Mouse (Mus musculus): ENCODE data around the gene Dhx40. TPM values are rescaled to one million over a fixed set of nuclear protein-coding genes. Genes with fewer than 3 reads are reported as not detected.
A peak's percentile ranks its signal among the peaks of the same experiment; 100 is the strongest.
"Not testable (repeated sequence)": the region's sequence is repeated elsewhere in the genome, so short reads cannot be mapped to it uniquely, and the experiment has no call there.

Dhx40 gene
- polyA plus RNA-seq, 1 experiment: 30.2 TPM

- H3K4me3 ChIP-seq (ENCODE audit: control insufficient read depth, low read depth, low read length): no peak overlapping the region
- H3K36me3 ChIP-seq (ENCODE audit: control insufficient read depth, insufficient read depth, low read length): no peaks in the 10 kb centered on the region
- TF ChIP-seq CTCF (IDR thresholded peaks at IDR 0.05; ENCODE audit: control insufficient read depth, insufficient read depth, insufficient replicate concordance, low read depth, low read length): no peak
- no peak for TF ChIP-seq POLR2A (IDR thresholded peaks at IDR 0.05; ENCODE audit: control insufficient read depth, low read depth, low read length)
- no peaks in the 10 kb centered on the region for H3K4me1 ChIP-seq (ENCODE audit: control insufficient read depth, insufficient read depth, low read length)
- no peak overlapping the region for H3K27ac ChIP-seq (ENCODE audit: control insufficient read depth, insufficient read depth, low read depth, low read length)
- H3K27me3 ChIP-seq (ENCODE audit: control insufficient read depth, insufficient read depth, low read length): no peaks in the 10 kb centered on the region
Measured at GRCm38 (mm10) chr11:86745634-86746404, 61.7 kb downstream of the Dhx40 start.

- H3K27me3 ChIP-seq (ENCODE audit: control insufficient read depth, insufficient read depth, low read length): no peaks in the 10 kb centered on the region
- no peak for TF ChIP-seq POLR2A (IDR thresholded peaks at IDR 0.05; ENCODE audit: control insufficient read depth, low read depth, low read length)
- TF ChIP-seq CTCF (IDR thresholded peaks at IDR 0.05; ENCODE audit: control insufficient read depth, insufficient read depth, insufficient replicate concordance, low read depth, low read length): no peak
Measured at GRCm38 (mm10) chr11:86742605-86743004, 64.9 kb downstream of the Dhx40 start.

GRCm38 (mm10) chr11:86741505-86741904, 66.0 kb downstream of the Dhx40 start:
- no peak for TF ChIP-seq POLR2A (IDR thresholded peaks at IDR 0.05; ENCODE audit: control insufficient read depth, low read depth, low read length)
- no peak for TF ChIP-seq CTCF (IDR thresholded peaks at IDR 0.05; ENCODE audit: control insufficient read depth, insufficient read depth, insufficient replicate concordance, low read depth, low read length)
- no peaks in the 10 kb centered on the region for H3K27me3 ChIP-seq (ENCODE audit: control insufficient read depth, insufficient read depth, low read length)
- no peaks in the 10 kb centered on the region; the same call in 1 of the 2 replicates for H3K4me1 ChIP-seq (ENCODE audit: control insufficient read depth, insufficient read depth, low read length)

More at GRCm38 (mm10) chr11:86742605-86743004, 64.9 kb downstream of the Dhx40 start:
- no peaks in the 10 kb centered on the region; the same call in 1 of the 2 replicates for H3K4me1 ChIP-seq (ENCODE audit: control insufficient read depth, insufficient read depth, low read length)
- H3K27ac ChIP-seq (ENCODE audit: control insufficient read depth, insufficient read depth, low read depth, low read length): 0 out of 2 replicates have a peak overlapping the region, but pooled peaks have one; percentile 53
- no peak overlapping the region for H3K4me3 ChIP-seq (ENCODE audit: control insufficient read depth, low read depth, low read length)
- H3K36me3 ChIP-seq (ENCODE audit: control insufficient read depth, insufficient read depth, low read length): no peaks in the 10 kb centered on the region

GRCm38 (mm10) chr11:86739470-86739869, 68.1 kb downstream of the Dhx40 start:
- Histone ChIP-seq H3K27me3 (ENCODE audit: control insufficient read depth, insufficient read depth, low read length) (no peaks in the 10 kb centered on the region), H3K36me3 (ENCODE audit: control insufficient read depth, insufficient read depth, low read length) (no peaks in the 10 kb centered on the region; the same call in 1 of the 2 replicates), H3K27ac (ENCODE audit: control insufficient read depth, insufficient read depth, low read depth, low read length) (no peak overlapping the region), H3K4me1 (ENCODE audit: control insufficient read depth, insufficient read depth, low read length) (no peaks in the 10 kb centered on the region; the same call in 1 of the 2 replicates), H3K4me3 (ENCODE audit: control insufficient read depth, low read depth, low read length) (no peak overlapping the region)
- TF ChIP-seq CTCF (IDR thresholded peaks at IDR 0.05; ENCODE audit: control insufficient read depth, insufficient read depth, insufficient replicate concordance, low read depth, low read length): no peak

More at GRCm38 (mm10) chr11:86741505-86741904, 66.0 kb downstream of the Dhx40 start:
- Histone ChIP-seq H3K36me3 (ENCODE audit: control insufficient read depth, insufficient read depth, low read length) (no peaks in the 10 kb centered on the region), H3K4me3 (ENCODE audit: control insufficient read depth, low read depth, low read length) (no peak overlapping the region), H3K27ac (ENCODE audit: control insufficient read depth, insufficient read depth, low read depth, low read length) (no peak overlapping the region)

- TF ChIP-seq CTCF (IDR thresholded peaks at IDR 0.05; ENCODE audit: control insufficient read depth, insufficient read depth, insufficient replicate concordance, low read depth, low read length) (no peak), POLR2A (IDR thresholded peaks at IDR 0.05; ENCODE audit: control insufficient read depth, low read depth, low read length) (no peak)
- H3K27me3 ChIP-seq (ENCODE audit: control insufficient read depth, insufficient read depth, low read length): no peaks in the 10 kb centered on the region
- H3K4me1 ChIP-seq (ENCODE audit: control insufficient read depth, insufficient read depth, low read length): no peaks in the 10 kb centered on the region; the same call in 1 of the 2 replicates
- no peak overlapping the region for H3K4me3 ChIP-seq (ENCODE audit: control insufficient read depth, low read depth, low read length)
- H3K36me3 ChIP-seq (ENCODE audit: control insufficient read depth, insufficient read depth, low read length): no peaks in the 10 kb centered on the region; the same call in 1 of the 2 replicates
- no peak overlapping the region for H3K27ac ChIP-seq (ENCODE audit: control insufficient read depth, insufficient read depth, low read depth, low read length)
Measured at GRCm38 (mm10) chr11:86738956-86739355, 68.6 kb downstream of the Dhx40 start.

- not testable (repeated sequence) for H3K4me1 ChIP-seq (ENCODE audit: control insufficient read depth, insufficient read depth, low read length); H3K27me3 ChIP-seq (ENCODE audit: control insufficient read depth, insufficient read depth, low read length); H3K27ac ChIP-seq (ENCODE audit: control insufficient read depth, insufficient read depth, low read depth, low read length); H3K4me3 ChIP-seq (ENCODE audit: control insufficient read depth, low read depth, low read length); H3K36me3 ChIP-seq (ENCODE audit: control insufficient read depth, insufficient read depth, low read length)
Measured at GRCm38 (mm10) chr11:86738308-86738707, 69.2 kb downstream of the Dhx40 start.

- no peak overlapping the region for H3K4me3 ChIP-seq (ENCODE audit: control insufficient read depth, low read depth, low read length)
- no peak overlapping the region for H3K27ac ChIP-seq (ENCODE audit: control insufficient read depth, insufficient read depth, low read depth, low read length)
- no peaks in the 10 kb centered on the region; the same call in 1 of the 2 replicates for H3K36me3 ChIP-seq (ENCODE audit: control insufficient read depth, insufficient read depth, low read length)
- TF ChIP-seq POLR2A (IDR thresholded peaks at IDR 0.05; ENCODE audit: control insufficient read depth, low read depth, low read length) (no peak), CTCF (IDR thresholded peaks at IDR 0.05; ENCODE audit: control insufficient read depth, insufficient read depth, insufficient replicate concordance, low read depth, low read length) (no peak)
- H3K4me1 ChIP-seq (ENCODE audit: control insufficient read depth, insufficient read depth, low read length): no peaks in the 10 kb centered on the region; the same call in 1 of the 2 replicates
- no peaks in the 10 kb centered on the region for H3K27me3 ChIP-seq (ENCODE audit: control insufficient read depth, insufficient read depth, low read length)
Measured at GRCm38 (mm10) chr11:86737301-86738000, 70.1 kb downstream of the Dhx40 start.

Data from testis, adult 2 months (tissue).